Mouse (Mus musculus): Measurements from ENCODE around the gene Pygm. TPM values are rescaled to one million over a fixed set of nuclear protein-coding genes. Genes with fewer than 3 reads are reported as not detected.
A peak's percentile ranks its signal among the peaks of the same experiment; 100 is the strongest.

Pygm gene
- 7.9 and 10.2 TPM in 2 replicates for polyA plus RNA-seq (2012; rRNA removed)

DNA sequence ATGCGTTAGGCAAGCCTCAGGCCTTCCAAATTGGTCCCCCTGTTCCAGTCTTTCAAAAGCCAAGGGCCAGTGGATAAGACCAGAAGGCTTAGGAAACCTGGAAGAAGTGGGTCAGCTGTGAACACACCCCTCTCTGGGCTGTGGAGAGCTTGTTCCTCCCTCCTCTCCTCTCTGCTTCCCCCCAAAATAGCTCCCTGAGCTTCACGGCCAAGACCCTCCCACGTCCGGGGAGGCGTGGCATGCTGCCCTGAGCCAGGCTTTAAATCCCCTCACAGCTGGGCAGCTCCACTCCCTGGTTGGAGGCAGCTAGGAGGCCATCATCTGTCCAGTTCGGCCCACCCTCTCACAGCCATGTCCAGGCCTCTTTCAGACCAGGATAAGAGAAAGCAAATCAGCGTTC, at the start of gene Pygm:
Gene Pygm, plus strand, starts transcription at position 272 of the 400 bp plus-strand sequence.
- DNase-seq (ENCODE audit: low read depth, low spot score) = no peak
- WGBS = 32% methylated on average over 7 of the region's 7 CpGs

- peak; percentile 88 for DNase-seq (ENCODE audit: low read depth, low spot score)
- WGBS = under 1% methylated on average over 43 of the region's 43 CpGs
Measured at GRCm38 (mm10) chr19:6334673-6335457, 49.3 kb upstream of the Pygm start, which contains the start of gene Men1. Gene Men1, plus strand, starts transcription at chr19:6334979.

GRCm38 (mm10) chr19:6335458-6335827, 48.8 kb upstream of the Pygm start:
- DNase-seq (ENCODE audit: low read depth, low spot score) = no peak
- under 1% methylated on average over 25 of the region's 25 CpGs for WGBS

DNA sequence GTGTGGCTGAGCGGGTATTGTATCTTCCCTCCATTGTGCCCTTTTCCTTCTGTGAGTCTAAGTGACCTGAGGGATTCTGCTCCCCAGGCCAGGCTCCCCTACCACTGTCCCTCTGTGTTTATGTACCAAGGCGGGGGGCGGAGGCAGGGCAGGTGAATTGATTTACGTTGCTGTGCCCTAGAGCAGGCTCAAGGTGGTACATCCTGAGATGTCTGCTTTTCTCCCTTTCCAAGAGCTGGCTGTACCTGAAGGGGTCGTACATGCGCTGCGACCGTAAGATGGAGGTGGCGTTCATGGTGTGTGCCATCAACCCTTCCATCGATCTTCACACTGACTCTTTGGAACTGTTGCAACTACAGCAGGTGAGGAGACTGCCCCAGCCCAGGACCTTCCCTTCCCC, 47.3 kb upstream of the Pygm start:
- 92% methylated on average over 10 of the region's 10 CpGs for WGBS

GRCm38 (mm10) chr19:6338171-6338570, 46.0 kb upstream of the Pygm start:
- no peak for DNase-seq (ENCODE audit: low read depth, low spot score)
- 93% methylated on average over 7 of the region's 7 CpGs for WGBS

More for the DNA sequence above, 47.3 kb upstream of the Pygm start:
- no peak for DNase-seq (ENCODE audit: low read depth, low spot score)

GRCm38 (mm10) chr19:6338716-6339115, 45.5 kb upstream of the Pygm start:
- 93% methylated on average over 11 of the region's 11 CpGs for WGBS
- no peak for DNase-seq (ENCODE audit: low read depth, low spot score)

GRCm38 (mm10) chr19:6339191-6339590, 45.0 kb upstream of the Pygm start:
- no peak for DNase-seq (ENCODE audit: low read depth, low spot score)
- WGBS = 96% methylated on average over 6 of the region's 6 CpGs

DNA sequence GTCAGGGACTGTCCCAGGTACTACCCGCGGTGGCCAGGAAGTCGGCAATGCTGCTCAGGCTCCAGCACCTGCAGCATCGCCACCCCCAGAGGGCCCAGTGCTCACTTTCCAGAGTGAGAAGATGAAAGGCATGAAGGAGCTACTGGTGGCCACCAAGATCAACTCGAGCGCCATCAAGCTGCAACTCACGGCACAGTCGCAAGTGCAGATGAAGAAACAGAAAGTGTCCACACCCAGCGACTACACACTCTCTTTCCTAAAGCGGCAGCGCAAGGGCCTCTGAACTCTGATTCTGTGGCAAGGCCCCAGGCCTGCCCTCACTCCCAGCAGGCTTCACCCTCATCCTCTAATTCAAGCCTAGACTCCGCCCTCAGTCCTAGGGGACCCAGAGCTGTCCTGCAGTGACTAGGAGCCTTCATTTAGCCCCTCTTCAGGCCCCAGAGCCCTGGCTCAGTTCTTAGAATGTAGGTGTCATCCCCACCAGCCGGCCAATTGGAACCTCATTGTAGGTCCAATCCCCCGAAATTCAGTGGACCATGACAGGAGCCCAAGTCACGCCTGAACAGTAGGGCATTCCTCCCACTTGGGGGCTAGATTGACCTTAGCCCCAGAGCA, 44.2 kb upstream of the Pygm start:
- WGBS = 64% methylated on average over 15 of the region's 15 CpGs

DNA sequence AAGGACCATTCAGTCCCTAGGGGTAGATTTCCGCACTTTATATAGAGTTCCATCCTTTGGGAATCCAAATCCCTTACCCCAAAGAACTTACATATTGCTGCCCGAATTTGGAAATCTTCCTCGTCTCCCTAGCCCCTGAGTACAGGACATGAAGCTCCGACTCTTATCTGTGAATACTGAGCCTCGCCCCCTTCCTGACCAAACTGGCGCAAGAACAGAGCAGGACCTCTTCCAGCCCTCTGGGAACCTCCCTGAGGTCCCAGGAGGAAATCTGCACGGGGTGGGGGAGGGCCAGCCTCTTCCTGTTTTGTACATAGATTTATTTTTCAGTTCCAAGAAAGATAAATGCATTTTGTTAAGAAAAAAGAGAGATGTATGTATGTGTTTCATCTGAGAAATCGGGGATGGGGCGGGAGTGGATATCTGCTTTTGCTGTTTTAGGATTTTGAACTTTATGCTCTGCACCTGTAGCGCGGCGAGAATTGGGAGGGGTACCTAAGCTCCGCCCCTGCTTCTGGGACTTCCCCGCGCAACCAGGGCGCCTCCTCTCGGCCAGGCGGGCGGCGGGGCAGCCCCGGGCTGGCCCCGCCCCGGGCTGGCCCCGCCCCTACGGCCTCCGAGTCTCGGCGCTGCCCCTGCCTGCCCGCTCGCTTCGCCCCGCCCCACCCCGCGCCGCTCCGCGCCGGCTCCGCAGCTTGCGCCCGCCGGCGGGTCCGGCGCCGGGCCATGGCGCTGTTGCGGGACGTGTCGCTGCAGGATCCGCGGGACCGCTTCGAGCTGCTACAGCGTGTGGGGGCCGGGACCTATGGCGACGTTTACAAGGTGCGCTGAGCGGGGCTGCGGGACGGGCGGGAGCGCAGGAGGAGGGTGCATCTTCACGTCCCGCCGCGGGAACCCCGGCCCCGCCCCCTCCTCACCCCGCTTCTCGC, 43.4 kb upstream of the Pygm start, which contains the start of gene Map4k2:
Gene Map4k2, plus strand, starts transcription at position 612 of the 929 bp plus-strand sequence.
- no peak for DNase-seq (ENCODE audit: low read depth, low spot score)
- WGBS = 3% methylated on average over 66 of the region's 72 CpGs

More for the DNA sequence above, 44.2 kb upstream of the Pygm start:
- no peak for DNase-seq (ENCODE audit: low read depth, low spot score)

GRCm38 (mm10) chr19:6341453-6342077, 42.6 kb upstream of the Pygm start:
- WGBS = 6% methylated on average over 23 of the region's 23 CpGs
- DNase-seq (ENCODE audit: low read depth, low spot score) = no peak

- WGBS = 78% methylated on average over 5 of the region's 5 CpGs
- no peak for DNase-seq (ENCODE audit: low read depth, low spot score)
Measured at GRCm38 (mm10) chr19:6342276-6342933, 41.8 kb upstream of the Pygm start.

DNA sequence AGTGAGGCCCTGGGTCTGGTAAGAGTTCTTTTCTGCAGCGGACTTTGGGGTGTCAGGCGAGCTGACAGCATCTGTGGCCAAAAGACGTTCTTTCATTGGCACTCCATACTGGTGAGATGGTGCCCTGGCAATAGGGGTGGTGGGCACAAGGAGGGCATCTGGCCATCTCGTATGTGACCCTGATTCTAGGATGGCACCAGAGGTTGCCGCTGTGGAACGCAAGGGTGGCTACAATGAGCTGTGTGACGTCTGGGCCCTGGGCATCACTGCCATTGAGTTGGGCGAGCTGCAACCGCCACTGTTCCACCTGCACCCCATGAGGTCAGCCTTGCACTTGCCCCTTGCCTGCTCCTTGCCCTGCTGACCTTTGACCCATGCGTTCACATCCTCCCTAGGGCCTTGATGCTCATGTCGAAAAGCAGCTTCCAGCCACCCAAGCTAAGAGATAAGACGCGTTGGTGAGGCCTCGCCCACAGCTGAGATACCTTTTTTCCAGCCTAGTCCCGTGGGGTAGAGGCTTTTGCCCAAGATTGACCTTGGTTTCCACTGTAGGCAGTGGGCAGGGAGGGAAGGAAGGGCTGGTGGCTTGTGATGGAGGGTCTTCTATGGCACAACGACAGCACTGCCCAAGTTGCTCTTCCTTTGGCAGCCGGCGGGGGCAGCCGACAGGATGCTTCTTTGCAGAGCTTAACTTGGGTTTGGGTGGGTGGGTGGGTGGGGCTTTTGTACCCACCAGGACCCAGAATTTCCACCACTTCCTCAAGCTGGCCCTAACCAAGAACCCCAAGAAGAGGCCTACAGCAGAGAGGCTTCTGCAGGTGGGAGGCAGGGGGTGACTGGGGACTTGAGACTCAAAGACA, 40.9 kb upstream of the Pygm start:
- 82% methylated on average over 19 of the region's 19 CpGs for WGBS
- DNase-seq (ENCODE audit: low read depth, low spot score) = no peak

GRCm38 (mm10) chr19:6343996-6344395, 40.2 kb upstream of the Pygm start:
- DNase-seq (ENCODE audit: low read depth, low spot score) = no peak
- WGBS = 88% methylated on average over 5 of the region's 5 CpGs

GRCm38 (mm10) chr19:6346023-6346422, 38.2 kb upstream of the Pygm start:
- no peak for DNase-seq (ENCODE audit: low read depth, low spot score)
- 92% methylated on average over 5 of the region's 5 CpGs for WGBS

GRCm38 (mm10) chr19:6346661-6347060, 37.5 kb upstream of the Pygm start:
- 88% methylated on average over 10 of the region's 10 CpGs for WGBS

GRCm38 (mm10) chr19:6347615-6348014, 36.6 kb upstream of the Pygm start:
- WGBS = 97% methylated on average over 4 of the region's 4 CpGs

More at GRCm38 (mm10) chr19:6346661-6347060, 37.5 kb upstream of the Pygm start:
- DNase-seq (ENCODE audit: low read depth, low spot score) = no peak

GRCm38 (mm10) chr19:6348717-6349116, 35.5 kb upstream of the Pygm start:
- DNase-seq (ENCODE audit: low read depth, low spot score) = no peak
- WGBS = 81% methylated on average over 9 of the region's 9 CpGs

More at GRCm38 (mm10) chr19:6347615-6348014, 36.6 kb upstream of the Pygm start:
- DNase-seq (ENCODE audit: low read depth, low spot score) = no peak

Measured in large intestine, adult 2 months (tissue).